Mouse (Mus musculus): Measurements from ENCODE around the gene Fam167b.

- TF ChIP-seq CTCF (IDR thresholded peaks at IDR 0.05; ENCODE audit: low read depth, low read length) (no peak), POLR2A (IDR thresholded peaks at IDR 0.05; ENCODE audit: borderline replicate concordance, low read depth, low read length) (no peak)
These were observed 13.2 kb downstream of the Fam167b start for GRCm38 (mm10) chr4:129565139-129565538.

Data from bone marrow macrophage, adult 2 months (primary cell).